Mouse (Mus musculus) heart, postnatal 0 days (tissue): Measurements from ENCODE around the gene Cdon. TPM values are rescaled to one million over a fixed set of nuclear protein-coding genes. Genes with fewer than 3 reads are reported as not detected.

Experiments used
- ATAC-seq: fragments of 200-750 bp; cut with Nextera tagmentation; 2 replicates; pipeline ENCODE4 v1.8.0; 2017; ENCODE audit warnings: low read depth, moderate number of reproducible peaks, moderate library complexity; ENCODE audit not compliant: insufficient read depth
- DNase-seq: peaks from one replicate; pipeline ENCODE4 v3.0.0-alpha.2; 2016; ENCODE audit warnings: low spot score
- H3K27ac ChIP-seq: fragments of 300-500 bp; sonication (generic); 2 replicates; pipeline ENCODE4 v1.5.1; 2014; ENCODE audit warnings: low read depth, mild to moderate bottlenecking
- H3K27me3 ChIP-seq: fragments of 300-500 bp; sonication (generic); 2 replicates; pipeline ENCODE4 v1.6.1; 2014; ENCODE audit warnings: low read length, mixed read lengths; ENCODE audit not compliant: control insufficient read depth, insufficient read depth
- H3K36me3 ChIP-seq: fragments of 300-500 bp; sonication (generic); replicated peaks from 2 replicates; pipeline ENCODE4 v1.6.1; 2014; ENCODE audit warnings: low read length, mixed read lengths; ENCODE audit not compliant: control insufficient read depth, insufficient read depth
- H3K4me1 ChIP-seq: fragments of 300-500 bp; sonication (generic); 2 replicates; pipeline ENCODE4 v1.6.1; 2014; ENCODE audit warnings: antibody characterized with exemption; ENCODE audit not compliant: control insufficient read depth, insufficient read depth
- H3K4me2 ChIP-seq: fragments of 300-500 bp; sonication (generic); 2 replicates; pipeline ENCODE4 v1.6.1; 2014; ENCODE audit warnings: low read depth, mild to moderate bottlenecking, low read length, moderate library complexity
- H3K4me3 ChIP-seq: fragments of 300-500 bp; sonication (generic); 2 replicates; pipeline ENCODE4 v1.5.1; 2014; ENCODE audit warnings: low read depth, low read length
- H3K9ac ChIP-seq: fragments of 300-500 bp; sonication (generic); replicated peaks from 2 replicates; pipeline ENCODE4 v1.6.1; 2014; ENCODE audit warnings: low read depth, low read length, mixed read lengths
- H3K9me3 ChIP-seq: fragments of 300-500 bp; sonication (generic); replicated peaks from 2 replicates; pipeline ENCODE4 v1.6.1; 2016; ENCODE audit warnings: low read length; ENCODE audit not compliant: control insufficient read depth
- CTCF ChIP-seq: IDR thresholded peaks from 2 replicates; pipeline ENCODE4 v1.5.1; 2016; ENCODE audit warnings: antibody characterized with exemption, control low read depth, low read depth
- EP300 ChIP-seq: IDR thresholded peaks from 2 replicates; pipeline ENCODE4 v1.6.1; 2016; ENCODE audit warnings: antibody characterized with exemption, low read depth
- whole genome bisulfite sequencing: fragments of 180-500 bp; shearing (Covaris S2); extraction: QIAGEN DNeasy Blood & Tissue Kit; methylation state at CpG from one replicate; pipeline ENCODE4 v1.1.7; 2014; 5-methylcytosine and 5-hydroxymethylcytosine counted together
- polyA plus RNA-seq: library from polyadenylated mRNA; unstranded; fragments of >200 nt; fragmentation: Nextera tagmentation; extraction: Ambion mirVana; gene quantifications from 2 replicates; pipeline ENCODE4 v1.2.1, GENCODE M21; 2015
- total RNA-seq: library from RNA; depleted of rRNA; stranded (reverse); fragments of >200 nt; gene quantifications from 2 replicates; pipeline ENCODE4 v1.2.3, GENCODE M21; 2014; ENCODE audit warnings: low replicate concordance

Gene Cdon
- total and polyA plus RNA-seq, 2 experiments from 2014 or later: 2.3 to 36.4 TPM

GRCm38 (mm10) chr9:35518169-35518568 lies 97.2 kb downstream of the Cdon start, which contains the start of gene Gm1113:
TSS of gene Gm1113 (minus strand) at chr9:35518269.
- ATAC-seq: no peak
- TF ChIP-seq CTCF (no peak), EP300 (no peak)
- WGBS: 69% methylated on average over 3 of the region's 3 CpGs

DNA sequence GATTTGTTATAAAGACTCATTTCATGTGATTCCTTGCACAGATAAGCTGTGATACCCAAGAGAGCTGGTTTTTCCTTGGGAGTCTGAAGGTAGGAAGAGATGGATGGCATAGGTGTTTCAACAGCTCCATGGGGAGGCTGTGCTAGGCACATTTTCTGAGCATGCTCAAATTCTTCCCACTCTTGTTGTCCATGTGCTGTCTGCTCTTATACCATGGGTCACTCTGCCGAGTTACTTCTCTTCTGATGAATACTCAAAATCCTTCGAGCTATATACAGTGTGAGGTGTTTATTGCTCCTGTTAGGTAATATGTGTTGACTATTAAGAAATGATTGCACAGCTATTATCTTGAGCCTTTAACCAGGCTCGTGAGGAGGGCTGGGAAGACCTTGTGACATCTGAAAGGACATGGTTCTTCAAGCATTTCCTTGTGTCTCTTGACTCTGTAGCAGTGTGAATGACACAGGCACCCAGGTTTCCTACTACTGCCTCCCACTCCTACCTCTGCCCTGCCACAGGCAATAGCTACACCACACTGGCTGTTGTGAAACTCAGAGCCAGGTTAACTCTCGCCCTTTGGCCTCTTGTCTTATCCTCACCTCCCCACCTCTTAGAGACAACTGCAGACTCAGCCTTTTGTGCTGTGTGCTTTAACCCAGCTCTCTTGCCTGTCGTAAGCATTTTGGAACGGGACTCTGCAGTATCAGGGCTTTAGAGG lies 99.9 kb downstream of the Cdon start:
- DNase-seq: no peak
- Histone ChIP-seq H3K4me2 (no peak overlapping the region), H3K9ac (no peak overlapping the region), H3K36me3 (no peaks in the 10 kb centered on the region), H3K4me3 (no peak overlapping the region), H3K27ac (no peak overlapping the region), H3K4me1 (peaks cover 5% of the 10 kb centered on the region; the same call in 1 of the 2 replicates), H3K9me3 (no peaks in the 10 kb centered on the region), H3K27me3 (no peaks in the 10 kb centered on the region)
- WGBS: 72% methylated on average over 6 of the region's 6 CpGs
- ATAC-seq: no peak
- no peak for TF ChIP-seq CTCF
- no peak for TF ChIP-seq EP300

More at GRCm38 (mm10) chr9:35518169-35518568, 97.2 kb downstream of the Cdon start, which contains the start of gene Gm1113:
- no peaks in the 10 kb centered on the region for H3K36me3 ChIP-seq
- H3K9me3 ChIP-seq: no peaks in the 10 kb centered on the region
- H3K4me3 ChIP-seq: no peak within 1 kb of the TSS
- DNase-seq: no peak
- no peak within 1 kb of the TSS for H3K9ac ChIP-seq
- no peaks in the 10 kb centered on the region for H3K4me1 ChIP-seq
- no peak within 1 kb of the TSS for H3K4me2 ChIP-seq
- no peaks in the 10 kb centered on the region for H3K27me3 ChIP-seq
- H3K27ac ChIP-seq: no peak within 1 kb of the TSS

- TF ChIP-seq EP300 (no peak), CTCF (no peak)
- DNase-seq (no peak), ATAC-seq (no peak)
- Histone ChIP-seq H3K9me3 (no peaks in the 10 kb centered on the region), H3K4me3 (no peak overlapping the region), H3K9ac (no peak overlapping the region), H3K4me1 (peaks cover 5% of the 10 kb centered on the region; the same call in 1 of the 2 replicates), H3K27me3 (no peaks in the 10 kb centered on the region), H3K4me2 (no peak overlapping the region), H3K36me3 (no peaks in the 10 kb centered on the region), H3K27ac (no peak overlapping the region)
- WGBS: 80% methylated on average over 2 of the region's 2 CpGs
Measured at GRCm38 (mm10) chr9:35522241-35522640, 101.3 kb downstream of the Cdon start.

GRCm38 (mm10) chr9:35522821-35523515 lies 102.0 kb downstream of the Cdon start:
- no peak for DNase-seq
- TF ChIP-seq EP300: no peak
- no peak for TF ChIP-seq CTCF
- Histone ChIP-seq H3K36me3 (no peaks in the 10 kb centered on the region), H3K4me3 (no peak overlapping the region), H3K27ac (peak overlapping the region; percentile 30), H3K27me3 (no peaks in the 10 kb centered on the region), H3K4me1 (peaks cover 5% of the 10 kb centered on the region; the same call in 1 of the 2 replicates), H3K9me3 (no peaks in the 10 kb centered on the region), H3K4me2 (no peak overlapping the region), H3K9ac (no peak overlapping the region)
- no peak for ATAC-seq
- 67% methylated on average over 1 of the region's 1 CpGs for WGBS

GRCm38 (mm10) chr9:35523541-35523940 lies 102.6 kb downstream of the Cdon start:
- H3K27ac ChIP-seq: peak overlapping the region; percentile 30
- ATAC-seq (peak; percentile 77), DNase-seq (peak; percentile 39)
- no peaks in the 10 kb centered on the region for H3K9me3 ChIP-seq
- H3K4me1 ChIP-seq: peaks cover 5% of the 10 kb centered on the region; the same call in 1 of the 2 replicates
- peak overlapping the region; percentile 30; the same call in 1 of the 2 replicates for H3K4me2 ChIP-seq
- TF ChIP-seq EP300 (no peak), CTCF (no peak)
- H3K4me3 ChIP-seq: no peak overlapping the region
- H3K27me3 ChIP-seq: no peaks in the 10 kb centered on the region
- H3K36me3 ChIP-seq: no peaks in the 10 kb centered on the region
- no peak overlapping the region for H3K9ac ChIP-seq
- WGBS: 48% methylated on average over 5 of the region's 5 CpGs
